Mouse (Mus musculus) liver, adult 2 months (tissue): ENCODE data around the gene Ccdc162. TPM values are rescaled to one million over a fixed set of nuclear protein-coding genes. Genes with fewer than 3 reads are reported as not detected.

ENCODE experiments used
- DNase-seq: peaks from one replicate; pipeline ENCODE4 v3.0.0-alpha.2; 2011; ENCODE audit warnings: low read depth, low spot score; ENCODE audit errors: extremely low read depth
- H3K27ac ChIP-seq: fragments of 200-500 bp; replicated peaks from 2 replicates; pipeline ENCODE4 v1.5.1; 2012; ENCODE audit warnings: low read depth, mild to moderate bottlenecking, control low read depth, inconsistent platforms, low read length; ENCODE audit not compliant: insufficient read depth
- H3K27me3 ChIP-seq: fragments of 200-500 bp; 2 replicates; pipeline ENCODE4 v1.6.1; 2012; ENCODE audit warnings: mild to moderate bottlenecking, moderate library complexity, low read length, inconsistent platforms; ENCODE audit not compliant: control insufficient read depth, insufficient read depth
- H3K36me3 ChIP-seq: fragments of 200-500 bp; 2 replicates; pipeline ENCODE4 v1.6.1; 2012; ENCODE audit warnings: low read length, inconsistent platforms; ENCODE audit not compliant: control insufficient read depth, insufficient read depth
- H3K4me1 ChIP-seq: fragments of 200-500 bp; 2 replicates; pipeline ENCODE4 v1.6.1; 2011; ENCODE audit warnings: low read length; ENCODE audit not compliant: control insufficient read depth, insufficient read depth
- H3K4me3 ChIP-seq: fragments of 200-500 bp; 2 replicates; pipeline ENCODE4 v1.5.1; 2011; ENCODE audit warnings: low read depth, mild to moderate bottlenecking, control low read depth, low read length, moderate library complexity; ENCODE audit not compliant: insufficient read depth
- H3K79me2 ChIP-seq: fragments of 200-500 bp; 2 replicates; pipeline ENCODE4 v1.6.1; 2012; ENCODE audit warnings: inconsistent platforms, mild to moderate bottlenecking, low read length, moderate library complexity; ENCODE audit not compliant: control insufficient read depth, insufficient read depth
- H3K9ac ChIP-seq: fragments of 200-500 bp; 2 replicates; pipeline ENCODE4 v1.6.1; 2012; ENCODE audit warnings: low read depth, mild to moderate bottlenecking, control low read depth, inconsistent platforms, low read length
- CTCF ChIP-seq: fragments of 200-500 bp; IDR thresholded peaks from 2 replicates; pipeline ENCODE4 v1.5.1; 2011; ENCODE audit warnings: low read depth, low read length, control low read depth
- POLR2A ChIP-seq: fragments of 200-500 bp; IDR thresholded peaks from 2 replicates; pipeline ENCODE4 v1.6.1; 2011; ENCODE audit warnings: low read length, control low read depth; ENCODE audit not compliant: insufficient read depth; ENCODE audit errors: extremely low read depth
- WGBS: fragments of 180-500 bp; shearing (Covaris S2); methylation state at CpG from one replicate; pipeline ENCODE4 v1.1.7; 2018; 5-methylcytosine and 5-hydroxymethylcytosine counted together
- polyA plus RNA-seq: library from polyadenylated mRNA; depleted of rRNA; stranded (reverse); fragments of >200 nt; gene quantifications from 2 replicates; pipeline ENCODE4 v1.2.3, GENCODE M21; 2012
- total RNA-seq: library from RNA; depleted of rRNA; stranded (reverse); fragments of >200 nt; gene quantifications from 2 replicates; pipeline ENCODE4 v1.2.3, GENCODE M21; 2014

The Ccdc162 gene
- total and polyA plus RNA-seq, 2 experiments = 6.0 to 10.3 TPM

DNA sequence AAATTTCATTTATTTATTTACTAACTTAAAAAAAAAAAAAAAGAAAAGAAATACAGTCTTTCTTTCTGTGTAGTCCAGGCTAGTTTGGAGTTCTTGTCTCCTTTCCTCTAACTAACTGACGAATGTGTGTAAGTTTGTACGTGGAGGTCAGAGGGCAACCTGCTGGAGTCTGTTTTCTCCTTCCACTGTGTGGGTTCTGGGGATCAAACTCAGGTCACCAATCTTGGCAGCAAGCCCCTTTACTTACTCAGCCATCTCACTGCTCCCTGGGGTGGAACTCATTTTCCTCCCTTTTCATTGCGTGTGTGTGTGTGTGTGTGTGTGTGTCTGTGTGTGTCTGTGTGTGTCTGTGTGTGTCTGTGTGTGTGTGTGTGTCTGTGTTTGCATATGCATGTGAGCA is 148.1 kb downstream of the Ccdc162 start:
- WGBS = 13% methylated on average over 3 of the region's 3 CpGs
- H3K4me3 ChIP-seq = no peak overlapping the region
- H3K27me3 ChIP-seq = no peaks in the 10 kb centered on the region
- TF ChIP-seq CTCF (no peak), POLR2A (no peak)
- H3K79me2 ChIP-seq = no peaks in the 10 kb centered on the region
- peak; percentile 72 for DNase-seq
- no peaks in the 10 kb centered on the region for H3K36me3 ChIP-seq
- no peak overlapping the region for H3K27ac ChIP-seq
- no peak overlapping the region for H3K9ac ChIP-seq
- peaks cover 8% of the 10 kb centered on the region for H3K4me1 ChIP-seq

DNA sequence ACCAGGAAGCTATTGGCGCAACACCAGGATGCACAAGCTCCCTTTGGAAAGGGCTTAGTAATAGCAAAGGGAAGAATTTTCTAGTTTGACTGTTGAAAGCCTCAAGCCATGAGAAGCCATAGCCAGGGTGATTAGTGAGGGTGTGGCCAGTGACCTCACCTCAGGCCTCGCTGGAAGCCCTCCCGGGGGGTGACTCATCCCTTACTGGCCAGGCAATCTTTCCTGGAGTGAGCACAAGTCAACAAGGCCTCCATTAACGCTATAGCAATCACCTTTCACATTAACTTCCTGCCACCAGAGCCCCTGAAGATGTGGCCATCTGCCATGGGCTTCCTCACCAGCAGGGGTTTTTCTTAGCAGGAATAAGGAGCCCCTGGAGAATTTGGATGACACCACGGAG is 151.3 kb downstream of the Ccdc162 start:
- H3K27ac ChIP-seq = no peak overlapping the region
- WGBS = 33% methylated on average over 5 of the region's 5 CpGs
- H3K36me3 ChIP-seq = no peaks in the 10 kb centered on the region
- H3K4me1 ChIP-seq = peaks cover 8% of the 10 kb centered on the region
- no peak overlapping the region for H3K4me3 ChIP-seq
- H3K9ac ChIP-seq = no peak overlapping the region
- H3K79me2 ChIP-seq = no peaks in the 10 kb centered on the region
- no peak for TF ChIP-seq POLR2A
- no peak for TF ChIP-seq CTCF
- DNase-seq = no peak
- H3K27me3 ChIP-seq = no peaks in the 10 kb centered on the region

DNA sequence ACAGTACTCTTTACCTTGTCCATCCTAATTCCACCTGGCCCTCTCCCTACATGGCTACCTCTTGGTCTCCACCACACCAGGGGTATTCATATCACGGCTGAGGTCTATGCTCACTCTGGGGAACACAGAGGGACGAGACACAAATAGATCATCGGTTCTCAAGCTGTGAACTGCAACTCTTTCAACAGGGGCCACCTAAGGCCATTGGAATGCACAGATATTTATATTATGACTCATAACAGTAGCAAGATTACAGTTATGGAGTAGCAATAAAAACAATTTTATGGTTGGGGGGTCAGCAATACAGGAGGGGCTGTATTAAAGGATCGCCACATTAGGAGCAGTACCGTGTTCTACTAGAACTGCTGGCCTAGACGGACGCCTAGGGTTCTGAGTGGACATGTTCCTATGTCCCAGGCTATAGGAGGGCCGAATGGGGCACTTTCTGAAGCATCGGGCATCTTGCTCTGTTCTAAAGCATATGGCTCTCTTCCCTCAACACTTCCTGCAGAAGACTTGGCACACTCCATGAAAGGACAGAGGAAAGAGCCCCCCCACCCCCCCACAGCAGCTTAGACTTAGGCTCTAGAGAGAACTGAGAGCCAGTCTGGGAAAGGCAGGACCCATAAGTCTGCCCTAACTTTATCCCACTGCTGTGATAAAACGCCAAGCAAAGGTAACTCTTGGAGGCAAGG is 154.6 kb downstream of the Ccdc162 start:
- 93% methylated on average over 10 of the region's 10 CpGs for WGBS

GRCm38 (mm10) chr10:41558401-41558800 is 158.0 kb downstream of the Ccdc162 start:
- H3K36me3 ChIP-seq = no peaks in the 10 kb centered on the region
- peaks cover 21% of the 10 kb centered on the region for H3K4me1 ChIP-seq
- H3K9ac ChIP-seq = no peak overlapping the region
- 41% methylated on average over 1 of the region's 1 CpGs for WGBS
- peaks cover 16% of the 10 kb centered on the region; the same call in 1 of the 2 replicates for H3K79me2 ChIP-seq
- no peaks in the 10 kb centered on the region for H3K27me3 ChIP-seq
- no peak overlapping the region for H3K4me3 ChIP-seq
- no peak for TF ChIP-seq CTCF
- TF ChIP-seq POLR2A = no peak
- DNase-seq = peak; percentile 96
- peak overlapping the region; percentile 54 for H3K27ac ChIP-seq

More for the DNA sequence above, 154.6 kb downstream of the Ccdc162 start:
- Histone ChIP-seq H3K79me2 (no peaks in the 10 kb centered on the region), H3K9ac (no peak overlapping the region), H3K27me3 (no peaks in the 10 kb centered on the region), H3K4me1 (peaks cover 9% of the 10 kb centered on the region), H3K27ac (no peak overlapping the region), H3K4me3 (no peak overlapping the region), H3K36me3 (no peaks in the 10 kb centered on the region)
- no peak for TF ChIP-seq CTCF
- no peak for TF ChIP-seq POLR2A
- no peak for DNase-seq

DNA sequence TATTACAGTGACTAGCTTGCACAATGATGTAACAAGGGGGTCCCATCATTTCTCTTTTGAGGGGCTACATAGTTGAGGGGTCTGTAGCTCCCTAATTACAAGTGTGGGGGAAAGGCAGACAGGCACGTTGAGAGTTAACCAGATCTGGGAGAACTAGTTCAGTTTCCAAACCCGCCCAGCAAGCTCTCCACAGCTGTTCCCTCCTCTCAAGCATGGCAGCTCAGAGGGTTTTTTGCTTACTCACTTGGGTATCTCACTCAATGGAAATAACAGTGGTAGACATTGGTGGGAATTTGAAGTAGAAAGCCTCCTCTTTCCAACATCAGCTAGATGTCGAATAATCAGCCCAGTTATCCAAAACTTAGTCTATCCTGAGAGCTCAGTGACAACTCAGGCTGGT is 161.4 kb downstream of the Ccdc162 start:
- TF ChIP-seq POLR2A (no peak), CTCF (no peak)
- H3K27me3 ChIP-seq = no peaks in the 10 kb centered on the region
- no peaks in the 10 kb centered on the region for H3K36me3 ChIP-seq
- no peak for DNase-seq
- H3K4me3 ChIP-seq = no peak overlapping the region
- peak overlapping the region; percentile 98 for H3K27ac ChIP-seq
- peaks cover 16% of the 10 kb centered on the region; the same call in 1 of the 2 replicates for H3K79me2 ChIP-seq
- H3K9ac ChIP-seq = no peak overlapping the region
- H3K4me1 ChIP-seq = peaks cover 30% of the 10 kb centered on the region
- 90% methylated on average over 3 of the region's 3 CpGs for whole genome bisulfite sequencing

DNA sequence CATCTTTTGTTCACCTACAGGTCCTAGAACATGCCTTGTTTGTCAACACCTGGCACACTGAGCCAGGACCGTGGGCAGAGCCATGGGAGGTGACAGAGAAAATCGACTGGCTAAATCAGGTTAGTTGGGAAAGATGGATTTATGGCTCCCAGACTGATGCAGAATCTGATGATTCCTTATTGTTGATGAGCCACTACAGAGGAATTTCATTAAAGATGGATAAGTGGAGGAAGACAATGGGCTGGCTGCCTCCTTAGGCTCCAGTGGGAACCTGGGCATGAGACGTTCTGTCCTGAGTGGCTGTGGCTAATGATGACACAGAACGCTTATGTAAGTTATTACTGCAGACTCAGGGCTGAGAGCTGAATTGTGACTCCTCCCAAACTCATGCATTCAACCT is 162.7 kb downstream of the Ccdc162 start:
- 19% methylated on average over 4 of the region's 4 CpGs for WGBS
- Histone ChIP-seq H3K79me2 (peaks cover 16% of the 10 kb centered on the region; the same call in 1 of the 2 replicates), H3K4me1 (peaks cover 24% of the 10 kb centered on the region), H3K9ac (peak overlapping the region; percentile 44), H3K4me3 (peak overlapping the region; percentile 12), H3K27me3 (no peaks in the 10 kb centered on the region), H3K27ac (peak overlapping the region; percentile 98), H3K36me3 (no peaks in the 10 kb centered on the region)
- no peak for DNase-seq
- no peak for TF ChIP-seq CTCF
- TF ChIP-seq POLR2A = no peak
